Mouse (Mus musculus) testis, adult 2 months (tissue): ENCODE measurements around the gene Lrmda. TPM values are rescaled to one million over a fixed set of nuclear protein-coding genes. Genes with fewer than 3 reads are reported as not detected.

Experiments used
- H3K27ac ChIP-seq: fragments of 200-500 bp; 2 replicates; pipeline ENCODE4 v1.5.1; 2012; ENCODE audit warnings: low read depth, low read length; ENCODE audit not compliant: control insufficient read depth, insufficient read depth
- H3K27me3 ChIP-seq: fragments of 200-500 bp; 2 replicates; pipeline ENCODE4 v1.6.1; 2012; ENCODE audit warnings: mild to moderate bottlenecking, low read length, moderate library complexity; ENCODE audit not compliant: control insufficient read depth, insufficient read depth
- H3K36me3 ChIP-seq: fragments of 200-500 bp; 2 replicates; pipeline ENCODE4 v1.6.1; 2012; ENCODE audit warnings: mild to moderate bottlenecking, low read length; ENCODE audit not compliant: control insufficient read depth, insufficient read depth
- H3K4me1 ChIP-seq: fragments of 200-500 bp; 2 replicates; pipeline ENCODE4 v1.6.1; 2012; ENCODE audit warnings: low read length; ENCODE audit not compliant: control insufficient read depth, insufficient read depth
- H3K4me3 ChIP-seq: fragments of 200-500 bp; 2 replicates; pipeline ENCODE4 v1.5.1; 2012; ENCODE audit warnings: low read depth, mild to moderate bottlenecking, low read length, moderate library complexity, mixed read lengths; ENCODE audit not compliant: control insufficient read depth
- CTCF ChIP-seq: fragments of 200-500 bp; IDR thresholded peaks from 2 replicates; pipeline ENCODE4 v1.5.1; 2012; ENCODE audit warnings: low read depth, mild to moderate bottlenecking, inconsistent platforms, low read length, moderate library complexity; ENCODE audit not compliant: control insufficient read depth, insufficient read depth, insufficient replicate concordance
- POLR2A ChIP-seq: fragments of 200-500 bp; IDR thresholded peaks from 2 replicates; pipeline ENCODE4 v1.6.1; 2012; ENCODE audit warnings: low read depth, mild to moderate bottlenecking, inconsistent platforms, low read length, moderate library complexity; ENCODE audit not compliant: control insufficient read depth
- polyA plus RNA-seq: library from polyadenylated mRNA; depleted of rRNA; stranded (reverse); fragments of >200 nt; gene quantifications from 2 replicates; pipeline ENCODE4 v1.2.3, GENCODE M21; 2012

The Lrmda gene
- polyA plus RNA-seq, 1 experiment = 2.1 TPM

GRCm38 (mm10) chr14:22864132-22864531 lies 844.6 kb downstream of the Lrmda start:
- no peak overlapping the region for H3K27ac ChIP-seq
- no peak overlapping the region for H3K4me3 ChIP-seq
- no peaks in the 10 kb centered on the region for H3K4me1 ChIP-seq
- TF ChIP-seq CTCF (no peak), POLR2A (no peak)
- H3K27me3 ChIP-seq = no peaks in the 10 kb centered on the region
- no peaks in the 10 kb centered on the region for H3K36me3 ChIP-seq

GRCm38 (mm10) chr14:22874584-22874983 lies 855.1 kb downstream of the Lrmda start:
- Histone ChIP-seq H3K4me3 (no peak overlapping the region), H3K36me3 (no peaks in the 10 kb centered on the region), H3K4me1 (no peaks in the 10 kb centered on the region), H3K27ac (no peak overlapping the region), H3K27me3 (no peaks in the 10 kb centered on the region)
- TF ChIP-seq POLR2A (no peak), CTCF (no peak)

- no peaks in the 10 kb centered on the region for H3K27me3 ChIP-seq
- TF ChIP-seq CTCF (no peak), POLR2A (no peak)
Measured at GRCm38 (mm10) chr14:22887182-22887581, 867.7 kb downstream of the Lrmda start.

GRCm38 (mm10) chr14:22899312-22899711 lies 879.8 kb downstream of the Lrmda start:
- no peaks in the 10 kb centered on the region for H3K36me3 ChIP-seq
- TF ChIP-seq CTCF (no peak), POLR2A (no peak)

More at GRCm38 (mm10) chr14:22887182-22887581, 867.7 kb downstream of the Lrmda start:
- Histone ChIP-seq H3K4me3 (no peak overlapping the region), H3K36me3 (no peaks in the 10 kb centered on the region), H3K27ac (no peak overlapping the region), H3K4me1 (no peaks in the 10 kb centered on the region)

GRCm38 (mm10) chr14:22902116-22902515 lies 882.6 kb downstream of the Lrmda start:
- H3K27me3 ChIP-seq = no peaks in the 10 kb centered on the region
- no peak for TF ChIP-seq POLR2A
- no peak for TF ChIP-seq CTCF
- no peaks in the 10 kb centered on the region for H3K4me1 ChIP-seq
- H3K36me3 ChIP-seq = no peaks in the 10 kb centered on the region
- no peak overlapping the region for H3K4me3 ChIP-seq
- no peak overlapping the region for H3K27ac ChIP-seq

More at GRCm38 (mm10) chr14:22899312-22899711, 879.8 kb downstream of the Lrmda start:
- Histone ChIP-seq H3K4me1 (no peaks in the 10 kb centered on the region), H3K27me3 (no peaks in the 10 kb centered on the region), H3K4me3 (no peak overlapping the region), H3K27ac (no peak overlapping the region)

GRCm38 (mm10) chr14:22902914-22903313 lies 883.4 kb downstream of the Lrmda start:
- Histone ChIP-seq H3K36me3 (no peaks in the 10 kb centered on the region), H3K4me1 (no peaks in the 10 kb centered on the region), H3K27me3 (no peaks in the 10 kb centered on the region), H3K27ac (no peak overlapping the region), H3K4me3 (no peak overlapping the region)
- no peak for TF ChIP-seq POLR2A
- TF ChIP-seq CTCF = no peak

GRCm38 (mm10) chr14:22905741-22906667 lies 886.5 kb downstream of the Lrmda start:
- TF ChIP-seq CTCF (no peak), POLR2A (no peak)
- H3K4me3 ChIP-seq = no peak overlapping the region
- no peaks in the 10 kb centered on the region for H3K36me3 ChIP-seq
- H3K27ac ChIP-seq = no peak overlapping the region
- H3K27me3 ChIP-seq = no peaks in the 10 kb centered on the region
- no peaks in the 10 kb centered on the region for H3K4me1 ChIP-seq
